Mouse (Mus musculus) hindbrain, embryonic 12.5 days (tissue): Measurements from ENCODE around the gene Il17a. TPM values are rescaled to one million over a fixed set of nuclear protein-coding genes. Genes with fewer than 3 reads are reported as not detected.
"Not testable (repeated sequence)": the region's sequence is repeated elsewhere in the genome, so short reads cannot be mapped to it uniquely, and the experiment has no call there.

ENCODE experiments used
- ATAC-seq: fragments of 200-750 bp; cut with Nextera tagmentation; 2 replicates; pipeline ENCODE4 v1.8.0; 2017; ENCODE audit warnings: moderate TSS enrichment; ENCODE audit not compliant: low FRiP score
- H3K27ac ChIP-seq: fragments of 300-500 bp; sonication (generic); 2 replicates; pipeline ENCODE4 v1.5.1; 2016; ENCODE audit warnings: mild to moderate bottlenecking
- H3K27me3 ChIP-seq: fragments of 300-500 bp; sonication (generic); 2 replicates; pipeline ENCODE4 v1.6.1; 2016; ENCODE audit warnings: mild to moderate bottlenecking
- H3K36me3 ChIP-seq: fragments of 300-500 bp; sonication (generic); 2 replicates; pipeline ENCODE4 v1.6.1; 2016; ENCODE audit warnings: mild to moderate bottlenecking
- H3K4me1 ChIP-seq: fragments of 300-500 bp; sonication (generic); 2 replicates; pipeline ENCODE4 v1.6.1; 2016
- H3K4me2 ChIP-seq: fragments of 300-500 bp; sonication (generic); replicated peaks from 2 replicates; pipeline ENCODE4 v1.6.1; 2016; ENCODE audit warnings: mild to moderate bottlenecking
- H3K4me3 ChIP-seq: fragments of 300-500 bp; sonication (generic); 2 replicates; pipeline ENCODE4 v1.5.1; 2016; ENCODE audit warnings: mild to moderate bottlenecking
- H3K9ac ChIP-seq: fragments of 300-500 bp; sonication (generic); 2 replicates; pipeline ENCODE4 v1.6.1; 2016; ENCODE audit warnings: mild to moderate bottlenecking, moderate library complexity
- H3K9me3 ChIP-seq: fragments of 300-500 bp; sonication (generic); replicated peaks from 2 replicates; pipeline ENCODE4 v1.6.1; 2016; ENCODE audit warnings: mild to moderate bottlenecking
- WGBS: fragments of 180-500 bp; shearing (Covaris S2); methylation state at CpG from one replicate; pipeline ENCODE4 v1.1.7; 2016; 5-methylcytosine and 5-hydroxymethylcytosine counted together
- microRNA counts: library from miRNA; unstranded; fragments of <30 nt; microRNA quantifications from one replicate; lab custom pipeline; 2017
- microRNA-seq: library from miRNA; unstranded; fragments of <30 nt; microRNA quantifications from one replicate; pipeline ENCODE4, GENCODE M21; 2017
- polyA plus RNA-seq: library from polyadenylated mRNA; unstranded; fragments of >200 nt; fragmentation: Nextera tagmentation; extraction: Ambion mirVana; gene quantifications from 2 replicates; pipeline ENCODE4 v1.2.1, GENCODE M21; 2016

Gene Il17a
- polyA plus RNA-seq, 1 experiment from 2014 or later = not detected

- Histone ChIP-seq H3K4me2 (no peak overlapping the region), H3K9ac (no peak overlapping the region), H3K36me3 (no peaks in the 10 kb centered on the region), H3K4me3 (no peak overlapping the region), H3K27me3 (no peaks in the 10 kb centered on the region), H3K9me3 (no peaks in the 10 kb centered on the region; the same call in 1 of the 2 replicates), H3K4me1 (no peaks in the 10 kb centered on the region), H3K27ac (no peak overlapping the region)
- 89% methylated on average over 10 of the region's 10 CpGs for WGBS
- no peak for ATAC-seq
Observed at GRCm38 (mm10) chr1:20754439-20754838, 23.7 kb downstream of the Il17a start.

GRCm38 (mm10) chr1:20757586-20757985, 26.9 kb downstream of the Il17a start:
- Histone ChIP-seq H3K4me2 (no peak overlapping the region), H3K9ac (no peak overlapping the region), H3K4me3 (no peak overlapping the region), H3K4me1 (no peaks in the 10 kb centered on the region), H3K27me3 (no peaks in the 10 kb centered on the region), H3K36me3 (no peaks in the 10 kb centered on the region), H3K9me3 (no peaks in the 10 kb centered on the region), H3K27ac (no peak overlapping the region)
- 90% methylated on average over 3 of the region's 3 CpGs for WGBS
- ATAC-seq = no peak

GRCm38 (mm10) chr1:20759799-20760198, 29.1 kb downstream of the Il17a start:
- no peaks in the 10 kb centered on the region for H3K4me1 ChIP-seq
- WGBS = 84% methylated on average over 10 of the region's 10 CpGs
- H3K27ac ChIP-seq = no peak overlapping the region
- ATAC-seq = no peak
- no peaks in the 10 kb centered on the region for H3K27me3 ChIP-seq
- no peaks in the 10 kb centered on the region for H3K36me3 ChIP-seq
- H3K9me3 ChIP-seq = no peaks in the 10 kb centered on the region
- no peak overlapping the region for H3K4me3 ChIP-seq
- H3K4me2 ChIP-seq = no peak overlapping the region
- H3K9ac ChIP-seq = no peak overlapping the region

DNA sequence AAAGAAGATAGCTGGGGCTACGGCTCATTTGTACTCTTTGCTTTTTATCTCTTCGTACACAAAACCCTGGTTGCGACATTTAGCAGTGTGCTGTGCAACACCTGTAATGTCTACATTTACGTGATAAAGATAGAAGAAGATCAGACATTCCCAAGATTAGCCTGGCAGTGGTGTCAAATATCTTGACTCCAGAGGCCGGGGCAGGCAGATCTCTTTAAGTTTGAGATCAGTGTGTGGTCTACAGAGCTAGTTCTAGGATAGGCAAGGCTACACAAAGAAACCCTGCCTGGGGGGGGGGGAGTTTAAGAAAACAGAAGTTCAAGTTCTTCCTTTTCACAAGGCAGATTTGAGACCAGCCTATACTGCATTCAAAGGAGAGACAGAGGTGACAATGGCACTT, 29.6 kb downstream of the Il17a start:
- H3K27me3 ChIP-seq = no peaks in the 10 kb centered on the region
- H3K36me3 ChIP-seq = no peaks in the 10 kb centered on the region
- no peak for ATAC-seq
- H3K9ac ChIP-seq = no peak overlapping the region
- WGBS = 87% methylated on average over 5 of the region's 5 CpGs
- no peak overlapping the region for H3K4me3 ChIP-seq
- no peaks in the 10 kb centered on the region for H3K9me3 ChIP-seq
- no peaks in the 10 kb centered on the region for H3K4me1 ChIP-seq
- H3K27ac ChIP-seq = no peak overlapping the region
- H3K4me2 ChIP-seq = no peak overlapping the region

- ATAC-seq = no peak
- Histone ChIP-seq H3K27ac (no peak overlapping the region), H3K4me3 (no peak overlapping the region), H3K27me3 (no peaks in the 10 kb centered on the region), H3K9ac (no peak overlapping the region), H3K4me1 (no peaks in the 10 kb centered on the region), H3K9me3 (no peaks in the 10 kb centered on the region), H3K36me3 (no peaks in the 10 kb centered on the region), H3K4me2 (no peak overlapping the region)
- 46% methylated on average over 4 of the region's 4 CpGs for WGBS
Observed at GRCm38 (mm10) chr1:20761411-20761810, 30.7 kb downstream of the Il17a start.

GRCm38 (mm10) chr1:20766526-20766925, 35.8 kb downstream of the Il17a start:
- H3K27ac ChIP-seq = no peak overlapping the region
- H3K4me1 ChIP-seq = no peaks in the 10 kb centered on the region
- H3K4me2 ChIP-seq = no peak overlapping the region
- no peaks in the 10 kb centered on the region for H3K9me3 ChIP-seq
- ATAC-seq = no peak
- no peaks in the 10 kb centered on the region for H3K36me3 ChIP-seq
- H3K4me3 ChIP-seq = no peak overlapping the region
- WGBS = 78% methylated on average over 6 of the region's 6 CpGs
- no peaks in the 10 kb centered on the region for H3K27me3 ChIP-seq
- no peak overlapping the region for H3K9ac ChIP-seq

DNA sequence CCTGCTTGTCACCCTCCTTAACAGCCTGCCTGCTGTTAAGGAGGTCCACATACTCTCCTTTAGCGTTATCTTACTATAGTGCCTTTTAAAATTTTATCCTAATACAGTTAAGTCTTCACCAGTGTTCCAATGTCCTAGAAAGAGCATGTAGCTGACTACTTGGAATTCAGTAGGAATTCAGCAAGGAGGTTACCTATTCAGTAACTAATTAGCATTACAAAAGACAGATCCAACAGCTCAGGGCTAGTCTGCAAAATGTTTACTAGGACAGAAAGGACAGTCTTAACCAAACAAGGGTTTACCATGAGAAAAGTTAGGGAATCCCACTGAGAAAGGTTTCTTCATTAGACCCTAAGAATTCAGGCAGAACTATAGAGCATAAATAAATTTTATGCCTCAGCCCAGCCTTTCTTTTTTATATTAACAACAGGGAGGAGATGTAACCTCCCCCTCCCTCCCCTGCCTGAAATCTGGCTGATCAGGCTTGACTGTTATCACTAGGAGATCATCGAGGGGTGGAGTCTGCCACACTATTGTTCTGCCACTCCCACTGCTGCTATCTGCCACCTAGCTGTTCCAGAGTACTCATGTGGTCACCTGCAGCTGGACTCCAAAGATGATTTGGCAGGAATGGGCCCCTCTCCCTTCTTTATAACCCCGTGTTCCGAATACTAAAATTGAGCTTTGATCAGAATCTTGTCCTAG, 43.5 kb downstream of the Il17a start:
- not testable (repeated sequence) for H3K9me3 ChIP-seq, H3K36me3 ChIP-seq, H3K27me3 ChIP-seq, H3K27ac ChIP-seq, H3K9ac ChIP-seq, H3K4me1 ChIP-seq, H3K4me3 ChIP-seq, H3K4me2 ChIP-seq, ATAC-seq
- WGBS = 85% methylated on average over 4 of the region's 4 CpGs

- Histone ChIP-seq H3K4me2 (no peak overlapping the region), H3K27me3 (no peaks in the 10 kb centered on the region), H3K4me1 (no peaks in the 10 kb centered on the region), H3K27ac (no peak overlapping the region), H3K9ac (no peak overlapping the region), H3K4me3 (no peak overlapping the region), H3K36me3 (no peaks in the 10 kb centered on the region), H3K9me3 (no peaks in the 10 kb centered on the region)
- ATAC-seq = no peak
- 85% methylated on average over 2 of the region's 2 CpGs for WGBS
Observed at GRCm38 (mm10) chr1:20778366-20778765, 47.7 kb downstream of the Il17a start.

MicroRNAs within 50 kb of the gene (microRNA counts, 519-probe panel; counts per million panel counts)
- 470 counts per million, percentile 58 among the panel's probes with 10 or more counts for microRNA mmu-miR-133b (lab: Ali Mortazavi, UCI)

Small RNA genes lying within 50 kb of the gene (microRNA-seq; reads per million reads assigned to microRNA genes)
- gene Mir133b = 14.4 reads per million, percentile 26 among the genes with 10 or more reads in this experiment

Other genes with a start within 250 kb of the Il17a start
- 0.01 TPM in 1 of 2 replicates, not detected in the other for gene Pkhd1, start 112.8 kb upstream of the Il17a start, polyA plus RNA-seq
- gene Il17f, start 59.7 kb downstream of the Il17a start, polyA plus RNA-seq = 0.37 TPM in 1 of 2 replicates, not detected in the other
- gene Mcm3, start 89.4 kb downstream of the Il17a start, polyA plus RNA-seq = 80.7 and 88.6 TPM in 2 replicates
- gene Paqr8, start 159.7 kb downstream of the Il17a start, polyA plus RNA-seq = 15.6 and 16.4 TPM in 2 replicates
- gene Efhc1, start 220.7 kb downstream of the Il17a start, polyA plus RNA-seq = 4.4 and 4.5 TPM in 2 replicates